Mouse (Mus musculus) ES-CJ7 (cell line): ENCODE measurements around the gene 4930558C23Rik.
A peak's percentile ranks its signal among the peaks of the same experiment; 100 is the strongest.
"Not testable (repeated sequence)": the region's sequence is repeated elsewhere in the genome, so short reads cannot be mapped to it uniquely, and the experiment has no call there.

Experiments
- DNase-seq: peaks from one replicate; pipeline ENCODE4 v3.0.0; 2011; ENCODE audit warnings: low read depth, low spot score

4930558C23Rik gene

DNA sequence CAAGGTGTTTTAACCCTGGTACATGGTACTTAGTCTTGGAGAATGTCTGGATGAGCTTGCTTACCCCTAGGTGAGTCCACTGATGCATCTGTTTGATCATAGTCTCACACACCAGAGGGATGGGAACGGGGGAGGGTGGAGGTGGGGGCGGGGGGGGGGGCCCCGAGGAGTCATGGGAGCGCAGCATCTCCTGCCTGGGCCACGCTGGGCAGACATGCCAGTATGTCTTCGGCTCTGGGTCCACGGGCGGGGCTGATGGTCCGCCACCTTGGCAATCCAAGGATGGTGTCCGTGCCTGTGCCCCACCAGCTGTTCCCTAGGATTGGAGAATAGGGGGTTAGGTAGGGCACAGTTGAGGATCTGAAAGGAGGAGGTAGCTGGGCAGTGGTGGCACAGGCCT, 29.4 kb downstream of the 4930558C23Rik start:
- no peak for DNase-seq

DNA sequence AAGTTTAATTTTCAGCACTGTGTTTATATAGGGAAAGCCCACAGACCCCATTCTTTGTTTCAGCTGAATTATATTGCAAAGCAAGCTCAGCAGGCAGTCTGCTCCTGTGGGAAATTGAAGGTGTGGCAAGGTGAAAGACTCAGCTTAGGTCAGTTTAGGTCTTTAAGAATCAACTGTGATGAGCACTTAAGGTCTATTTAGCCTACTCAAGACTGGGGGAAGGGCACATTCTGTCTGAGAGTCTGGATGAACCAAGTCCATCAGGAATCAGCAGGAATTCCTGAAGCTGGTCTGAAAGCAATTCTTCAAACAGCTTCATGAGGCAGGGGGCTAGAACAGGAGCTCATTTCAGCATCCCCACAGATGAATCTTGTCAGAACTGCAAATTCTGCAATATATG, 32.5 kb downstream of the 4930558C23Rik start:
- DNase-seq: peak; percentile 83

DNA sequence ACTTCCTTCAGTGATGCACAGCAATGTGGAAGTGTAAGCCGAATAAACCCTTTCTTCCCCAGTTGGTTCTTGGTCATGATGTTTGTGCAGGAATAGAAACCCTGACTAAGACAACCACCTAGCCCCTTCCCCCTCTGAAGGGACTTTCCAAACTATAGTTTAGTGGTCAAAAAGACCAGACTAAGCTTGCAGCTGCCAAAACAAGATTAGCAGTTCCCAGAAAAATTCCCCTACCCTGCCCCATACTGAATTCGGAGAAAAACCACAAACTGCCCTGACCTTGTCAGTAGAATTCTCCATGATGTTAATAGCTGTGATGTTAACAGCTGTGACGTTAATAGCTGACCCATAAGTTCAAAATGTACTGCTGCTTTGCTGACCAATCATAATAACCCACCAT, 42.4 kb downstream of the 4930558C23Rik start:
- DNase-seq: not testable (repeated sequence)

DNA sequence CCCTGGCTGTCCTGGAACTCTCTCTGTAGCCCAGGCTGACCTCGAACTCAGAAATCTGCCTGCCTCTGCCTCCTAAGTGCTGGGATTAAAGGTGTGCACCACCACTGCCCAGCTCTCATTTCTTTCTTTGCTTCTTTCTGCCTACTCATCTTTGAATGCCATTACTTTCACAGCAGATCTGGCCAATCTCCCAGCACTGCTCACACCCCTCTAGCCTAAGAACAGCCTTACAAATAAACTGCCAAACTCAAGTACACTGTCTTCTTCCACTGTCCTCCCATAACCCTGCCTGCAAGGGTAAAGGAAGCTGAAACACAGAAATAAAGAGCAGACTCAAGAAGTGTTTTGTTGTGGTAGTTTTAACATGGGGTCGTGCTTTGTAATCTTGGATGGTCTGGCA, 44.9 kb downstream of the 4930558C23Rik start:
- DNase-seq: no peak

DNA sequence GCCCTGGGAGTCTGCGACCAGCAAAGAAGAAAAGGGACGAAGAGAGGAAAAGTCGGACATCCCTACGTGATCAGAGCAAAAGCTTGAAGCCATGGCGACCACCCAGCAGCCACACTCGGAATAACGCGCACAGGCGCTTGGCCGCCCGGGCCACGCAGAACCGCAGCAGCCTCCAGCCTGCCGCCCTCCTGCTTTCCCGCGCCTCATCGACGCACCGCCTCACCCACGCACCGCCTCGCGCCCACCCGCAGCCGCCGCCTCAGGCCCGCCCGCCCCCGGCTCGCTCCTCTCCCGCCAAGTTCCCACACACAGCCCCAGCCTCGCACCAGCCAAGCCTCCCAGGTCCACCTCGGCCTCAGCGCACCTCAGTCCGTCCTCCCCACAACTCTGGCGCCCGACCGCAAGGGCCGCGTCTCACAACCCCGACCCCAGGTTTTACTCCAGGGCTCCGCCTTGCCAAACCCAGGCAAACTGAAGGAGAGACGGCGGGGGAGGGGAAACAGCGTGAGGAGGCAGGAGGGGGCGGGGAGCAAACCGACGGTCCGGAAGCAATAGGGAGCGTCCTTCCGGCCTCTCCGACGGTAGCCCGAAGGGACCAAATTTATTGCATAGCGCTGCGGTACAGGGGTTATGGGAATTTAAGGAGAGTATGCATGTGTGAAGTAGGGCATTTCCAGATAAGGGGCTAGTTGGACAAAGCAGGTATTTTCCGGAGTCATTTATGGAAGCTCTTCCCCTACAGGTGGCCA, 45.8 kb downstream of the 4930558C23Rik start, which contains the start of gene Setdb1:
Gene Setdb1, minus strand, starts transcription at position 502 of the 749 bp plus-strand sequence.
- peak; percentile 98 for DNase-seq

DNA sequence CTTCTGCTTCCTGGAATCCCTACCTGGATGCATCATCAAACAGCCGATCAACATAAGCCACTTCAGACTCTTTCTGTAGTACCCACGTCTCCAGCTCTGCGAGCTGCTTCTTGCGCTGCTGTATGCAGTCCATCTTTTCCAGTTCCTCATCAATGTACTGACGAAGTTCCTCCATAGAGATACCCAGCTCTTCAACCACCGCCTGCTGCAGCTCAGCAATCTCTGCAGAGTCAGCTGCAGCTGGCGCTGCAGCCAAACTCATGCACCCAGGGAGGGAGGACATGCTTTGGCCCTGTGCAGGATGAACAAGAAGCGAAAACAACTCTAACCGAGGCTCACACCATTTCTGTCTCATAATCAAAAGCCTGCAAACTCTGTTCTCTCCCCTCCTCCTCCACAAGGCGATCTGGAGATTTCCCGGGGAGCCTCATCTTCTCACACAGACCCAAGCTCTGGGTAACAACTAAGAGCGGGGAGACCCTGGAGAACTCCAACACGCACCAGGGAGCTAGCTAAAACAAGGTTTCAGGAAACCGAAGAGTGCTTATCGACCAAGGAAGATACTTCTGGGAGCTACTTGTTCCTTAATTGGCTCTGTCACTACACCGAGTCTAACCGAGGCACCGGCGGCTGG, 46.6 kb downstream of the 4930558C23Rik start:
- not testable (repeated sequence) for DNase-seq

DNA sequence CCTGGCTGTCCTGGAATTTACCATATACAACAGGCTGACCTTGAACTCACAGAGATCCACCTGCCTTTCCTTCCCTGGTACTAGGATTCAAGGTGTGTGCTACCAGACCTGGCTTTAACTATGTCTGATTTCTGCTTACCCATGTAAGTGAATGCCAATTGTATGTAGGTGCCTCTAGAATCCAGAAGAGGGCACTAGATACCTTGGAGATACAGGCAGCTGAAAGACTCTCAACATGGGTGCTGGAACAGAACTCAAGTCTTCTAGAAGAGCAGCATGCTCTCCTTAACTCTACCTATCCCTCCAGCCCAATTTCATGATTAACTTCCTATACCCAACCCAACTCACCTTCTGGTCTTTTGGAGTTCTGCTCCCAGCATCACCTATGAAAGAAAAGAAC, 53.1 kb downstream of the 4930558C23Rik start:
- peak; percentile 79 for DNase-seq

DNA sequence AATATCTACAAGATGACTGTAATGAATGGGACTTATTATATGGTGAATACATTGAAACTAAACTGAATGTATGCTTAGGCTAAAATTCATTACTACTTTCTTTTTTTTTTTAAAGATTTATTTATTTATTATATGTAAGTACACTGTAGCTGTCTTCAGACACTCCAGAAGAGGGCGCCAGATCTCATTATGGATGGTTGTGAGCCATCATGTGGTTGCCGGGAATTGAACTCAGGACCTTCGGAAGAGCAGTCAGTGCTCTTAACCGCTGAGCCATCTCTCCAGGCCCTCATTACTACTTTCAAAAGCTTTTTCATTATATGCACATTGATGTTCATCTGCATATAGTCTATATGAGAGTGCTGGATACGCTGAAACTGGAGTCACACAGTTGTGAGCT, 54.3 kb downstream of the 4930558C23Rik start:
- DNase-seq: not testable (repeated sequence)

DNA sequence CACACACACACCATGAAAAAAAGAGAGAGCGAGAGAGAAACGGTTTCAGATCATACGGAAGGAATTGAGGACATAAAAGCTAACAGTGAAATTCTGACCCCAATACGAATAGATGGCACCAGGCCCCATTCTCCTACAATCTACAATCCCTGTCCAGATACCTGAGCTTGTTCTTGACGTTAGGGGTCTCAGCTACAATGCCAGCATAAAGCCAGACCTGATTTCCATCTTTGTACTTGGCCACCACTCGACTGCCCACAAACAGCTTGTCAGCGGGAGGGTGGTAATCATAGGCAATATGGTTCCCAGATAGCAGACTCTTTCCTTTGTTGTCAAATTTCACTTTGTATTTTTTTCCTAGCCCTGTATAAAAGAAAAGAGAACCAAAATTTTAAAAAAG, 56.2 kb downstream of the 4930558C23Rik start:
- no peak for DNase-seq

DNA sequence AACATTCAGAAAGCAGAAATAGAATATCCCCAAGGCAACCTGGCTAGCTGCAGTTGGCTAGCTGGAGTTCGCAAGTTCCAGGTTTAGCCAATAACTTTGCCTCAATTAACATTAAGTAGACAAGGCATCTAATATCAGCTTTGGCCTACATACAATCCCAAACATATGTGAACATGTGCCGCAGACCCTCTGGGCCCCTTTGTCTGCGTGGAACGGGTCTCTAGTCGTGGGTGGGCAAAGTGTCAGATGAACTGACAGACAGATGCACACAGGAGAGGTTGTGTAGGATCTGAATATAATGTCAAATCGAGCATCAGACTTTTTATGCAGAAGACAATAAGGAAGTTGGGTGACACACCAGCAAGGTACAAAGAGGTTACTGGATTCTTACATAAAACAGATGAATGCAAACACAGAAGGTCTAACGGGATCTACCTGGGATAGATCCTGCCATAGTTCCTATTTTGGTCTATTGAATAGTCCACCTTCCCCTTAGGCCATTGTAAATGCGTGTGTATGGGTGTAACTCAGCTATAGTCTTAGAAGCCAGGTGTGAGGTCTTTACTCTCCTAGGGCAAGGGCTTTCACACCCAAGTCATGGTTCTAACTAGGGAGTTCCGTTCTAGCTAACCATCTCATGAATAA, 59.2 kb downstream of the 4930558C23Rik start:
- DNase-seq: peak; percentile 30

DNA sequence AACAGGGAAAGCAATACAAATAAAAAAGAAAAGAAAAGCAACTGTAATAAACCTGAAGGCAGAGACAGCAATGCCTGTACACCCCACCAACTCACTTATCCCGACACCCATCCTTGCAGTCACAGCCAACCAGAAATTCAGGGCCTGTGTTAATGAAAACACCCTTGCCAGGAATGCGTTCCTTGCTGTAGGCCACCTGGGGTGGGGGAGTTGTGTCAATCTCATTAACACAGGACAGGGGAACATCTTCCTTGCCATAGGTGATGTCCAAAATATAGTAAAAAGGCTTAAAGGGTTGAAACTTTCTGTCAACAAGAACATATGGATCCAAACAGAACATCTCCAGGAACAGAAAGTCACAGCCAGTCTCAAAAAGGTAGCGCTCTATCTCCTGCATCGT, 64.4 kb downstream of the 4930558C23Rik start:
- no peak for DNase-seq

DNA sequence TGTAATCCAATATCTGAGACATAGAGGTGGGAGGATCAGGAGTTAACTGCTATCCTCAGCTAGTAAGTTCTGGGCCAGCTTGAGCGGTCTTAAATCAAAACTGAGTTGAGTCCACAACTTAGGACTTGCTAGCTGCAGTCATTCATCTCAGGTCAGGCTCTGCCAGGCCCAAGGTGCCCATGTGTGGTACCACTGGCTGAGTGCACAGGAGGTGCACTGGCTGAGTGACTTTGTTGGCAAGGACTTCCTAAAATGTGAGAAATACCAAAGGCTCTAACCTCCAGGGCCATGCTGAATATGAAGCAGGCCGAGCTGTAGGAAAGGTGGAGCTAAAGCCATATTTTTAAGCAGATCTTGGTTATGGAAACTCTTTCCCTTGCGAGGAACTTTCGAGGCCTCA, 65.3 kb downstream of the 4930558C23Rik start:
- DNase-seq: no peak
